Mouse (Mus musculus) ovary, postnatal 36 days (tissue): ENCODE measurements around the gene Coro2b.
A peak's percentile ranks its signal among the peaks of the same experiment; 100 is the strongest.

Experiments
- DNase-seq: peaks from one replicate; pipeline ENCODE4 v3.0.0; 2022; ENCODE audit warnings: low spot score, mixed read lengths

The Coro2b gene

GRCm38 (mm10) chr9:62536655-62537631 lies at the start of gene Coro2b:
Gene Coro2b (minus strand): TSS chr9:62537044.
- DNase-seq, result peak; percentile 67

DNA sequence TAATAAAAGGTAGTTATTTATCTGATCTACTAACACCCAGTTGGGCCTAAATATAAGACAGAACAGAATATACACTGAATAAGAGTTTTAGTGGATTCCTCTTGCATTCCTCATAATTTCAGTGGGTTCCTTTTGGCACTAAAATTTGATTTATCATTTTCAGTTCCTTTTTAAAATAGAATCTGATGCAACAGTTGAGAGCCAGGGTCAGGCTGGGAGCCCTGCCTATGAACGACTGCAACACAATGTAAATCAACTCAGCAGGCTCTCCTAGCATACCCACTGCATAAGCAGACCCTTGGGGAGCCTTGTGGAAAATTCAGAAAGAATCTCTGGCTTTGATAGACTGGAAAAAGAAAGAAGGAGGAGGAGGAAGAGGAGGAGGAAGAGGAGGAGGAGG lies 40.7 kb upstream of the Coro2b start:
- DNase-seq, result no peak

GRCm38 (mm10) chr9:62569121-62569520 lies 32.3 kb upstream of the Coro2b start:
- DNase-seq, result peak; percentile 29

GRCm38 (mm10) chr9:62567818-62568217 lies 31.0 kb upstream of the Coro2b start:
- DNase-seq, result no peak

DNA sequence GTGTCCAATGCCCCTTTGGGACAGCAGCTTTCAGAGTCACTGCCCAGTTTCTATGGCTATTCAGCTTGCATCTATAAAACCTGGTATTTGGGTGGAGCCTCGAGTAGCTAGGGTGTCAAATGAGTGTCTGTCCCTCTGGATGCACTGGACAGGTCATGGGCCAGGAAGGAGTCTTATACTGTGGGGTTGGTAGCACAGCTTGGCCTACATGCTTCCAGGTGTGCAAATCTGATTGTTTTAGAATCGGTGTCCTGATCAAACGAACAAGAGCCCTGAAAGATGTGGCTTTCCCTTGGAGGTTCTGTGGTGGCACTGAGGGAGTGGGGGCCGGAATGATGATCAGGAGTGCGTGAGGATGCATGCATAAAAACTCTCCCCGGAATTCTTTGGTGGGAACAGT lies 25.4 kb upstream of the Coro2b start:
- no peak for DNase-seq

- no peak for DNase-seq
These were observed 23.6 kb upstream of the Coro2b start for GRCm38 (mm10) chr9:62560432-62560831.

DNA sequence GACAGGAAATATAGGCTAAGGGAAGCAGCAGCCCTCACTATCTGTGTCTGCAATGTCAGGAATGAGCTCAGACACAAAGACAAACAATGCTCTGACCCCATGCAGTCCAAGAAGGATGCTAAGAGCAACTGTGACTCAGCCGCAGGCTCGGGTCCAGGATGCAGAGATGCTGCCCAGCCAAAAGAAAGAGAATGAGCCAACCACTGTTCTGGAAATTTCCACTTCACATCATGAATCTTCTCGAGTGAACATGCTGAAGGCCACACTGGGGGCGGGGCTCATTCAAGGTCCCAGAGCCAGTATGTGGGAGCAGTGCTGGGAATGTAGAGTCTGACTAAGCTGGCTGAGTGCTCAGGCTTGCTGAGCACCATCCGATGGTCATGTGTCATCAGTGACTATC lies 23.2 kb upstream of the Coro2b start:
- DNase-seq, result peak; percentile 70

GRCm38 (mm10) chr9:62559446-62559845 lies 22.6 kb upstream of the Coro2b start:
- no peak for DNase-seq

- no peak for DNase-seq
These were observed 21.2 kb upstream of the Coro2b start for GRCm38 (mm10) chr9:62558058-62558457.

GRCm38 (mm10) chr9:62556748-62557147 lies 19.9 kb upstream of the Coro2b start:
- no peak for DNase-seq

DNA sequence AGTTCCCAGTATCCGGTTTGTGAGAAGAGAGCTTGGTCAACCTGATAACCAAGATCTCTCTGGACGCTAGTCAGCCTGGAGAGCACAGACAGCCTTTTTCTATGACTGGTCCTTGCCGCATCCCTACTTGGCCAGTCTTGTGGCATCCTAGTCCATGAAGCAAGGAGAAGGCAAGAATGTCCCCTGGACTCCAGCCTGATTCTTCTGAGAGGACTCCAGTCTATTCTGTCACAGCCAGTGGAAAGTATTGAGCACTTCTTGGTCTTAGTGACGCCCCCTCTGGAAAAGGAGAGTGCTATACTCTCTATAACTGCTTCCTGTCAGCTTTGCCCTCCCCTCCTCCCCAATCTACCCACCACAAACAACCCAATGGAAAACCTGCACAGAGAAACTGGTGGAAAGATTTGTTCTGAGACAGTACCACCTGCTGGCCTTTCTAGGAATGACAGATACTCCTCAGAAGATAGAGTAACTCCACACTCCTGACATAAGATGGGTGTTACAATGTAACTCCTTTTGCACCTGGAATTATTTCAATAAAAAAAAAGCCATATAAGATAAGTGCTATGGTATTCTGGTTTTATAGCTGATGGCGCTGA lies 18.5 kb upstream of the Coro2b start:
- DNase-seq, result no peak

- DNase-seq, result no peak
These were observed 17.8 kb upstream of the Coro2b start for GRCm38 (mm10) chr9:62554606-62555005.

- DNase-seq, result peak; percentile 67
These were observed 16.6 kb upstream of the Coro2b start for GRCm38 (mm10) chr9:62553366-62553940.

DNA sequence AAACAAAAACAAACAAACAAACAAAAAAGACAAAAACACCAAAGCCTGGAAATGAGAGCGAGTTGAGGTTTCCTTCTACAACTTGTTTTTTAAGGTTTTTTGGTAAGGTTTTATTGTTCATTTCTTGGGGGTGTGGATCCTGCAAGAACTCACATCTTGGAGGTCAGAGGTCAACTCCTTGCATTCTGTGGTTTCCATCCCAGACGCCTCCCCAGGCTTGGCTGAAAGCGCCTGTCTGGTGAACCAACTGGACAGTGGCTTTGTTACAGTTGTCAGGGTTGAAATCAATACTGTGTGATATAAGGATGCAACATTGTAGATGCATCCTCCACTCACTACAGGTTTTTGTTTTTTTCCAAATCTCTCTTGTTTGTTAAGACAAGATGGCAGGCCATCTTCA lies 14.7 kb upstream of the Coro2b start:
- DNase-seq, result no peak

- DNase-seq, result peak; percentile 55
These were observed 13.8 kb upstream of the Coro2b start for GRCm38 (mm10) chr9:62550661-62551093.

GRCm38 (mm10) chr9:62549809-62550208 lies 13.0 kb upstream of the Coro2b start:
- peak; percentile 87 for DNase-seq

DNA sequence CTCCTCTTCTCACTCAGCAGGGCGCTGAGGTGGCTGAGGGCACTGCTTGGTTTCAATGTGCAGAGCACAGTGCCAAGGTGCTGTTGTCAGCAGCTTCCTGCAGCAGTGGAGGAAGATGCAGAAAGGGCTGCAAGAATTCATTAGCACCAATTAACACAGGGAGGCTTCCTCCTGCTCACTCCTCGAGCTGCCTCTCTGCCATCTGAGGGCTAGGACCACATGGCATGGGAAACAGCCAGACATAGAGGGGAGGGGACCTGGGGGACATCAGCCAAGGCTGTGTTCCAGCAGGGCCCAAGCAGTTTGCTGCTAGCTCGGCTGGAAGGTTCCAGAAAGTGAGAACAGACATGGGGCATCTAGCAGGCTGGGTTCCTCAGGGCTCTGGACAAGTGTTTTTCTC lies 10.6 kb upstream of the Coro2b start:
- DNase-seq, result no peak

- DNase-seq, result no peak
These were observed 8.0 kb upstream of the Coro2b start for GRCm38 (mm10) chr9:62544856-62545255.

DNA sequence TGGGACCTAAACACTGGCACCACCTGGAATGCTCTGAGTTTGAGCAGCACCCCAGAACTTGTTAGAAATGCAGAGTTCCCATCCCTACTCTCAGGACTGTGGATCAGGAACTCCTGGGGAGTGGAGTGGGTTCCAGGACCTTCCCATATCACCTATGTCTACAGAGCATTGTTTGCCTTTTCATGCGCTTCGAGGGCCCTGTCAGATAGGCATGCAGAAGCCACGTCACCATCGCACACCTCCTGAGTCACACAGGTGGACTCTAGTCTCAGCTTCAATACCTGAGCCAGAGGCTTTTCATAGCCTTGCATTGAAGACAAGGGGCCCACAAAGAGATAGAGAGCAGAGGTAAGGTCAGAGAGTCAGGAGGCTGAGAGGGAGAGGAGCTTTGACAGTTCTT lies 7.0 kb upstream of the Coro2b start:
- DNase-seq, result no peak

- no peak for DNase-seq
These were observed 4.8 kb upstream of the Coro2b start for GRCm38 (mm10) chr9:62541606-62542005.

DNA sequence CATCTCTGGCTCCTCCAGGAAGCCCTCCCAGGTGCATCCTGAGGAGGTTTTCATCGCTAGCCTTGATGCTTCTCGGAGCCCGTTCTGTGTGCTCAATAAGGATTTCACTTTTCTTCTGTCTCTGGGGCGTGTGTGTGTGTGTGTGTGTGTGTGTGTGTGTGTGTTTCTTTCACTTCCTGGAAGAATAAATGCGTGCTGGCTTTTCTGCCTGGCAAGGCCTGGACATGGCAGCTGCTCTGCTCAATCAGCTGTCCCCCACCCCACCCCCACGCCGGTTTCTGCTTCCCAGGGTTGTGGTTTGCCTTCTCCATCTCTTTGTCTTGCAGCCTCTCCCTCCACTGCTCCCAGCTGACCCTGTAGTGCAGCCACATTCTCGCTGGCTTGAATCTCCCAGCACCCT lies 4.3 kb upstream of the Coro2b start:
- no peak for DNase-seq

DNA sequence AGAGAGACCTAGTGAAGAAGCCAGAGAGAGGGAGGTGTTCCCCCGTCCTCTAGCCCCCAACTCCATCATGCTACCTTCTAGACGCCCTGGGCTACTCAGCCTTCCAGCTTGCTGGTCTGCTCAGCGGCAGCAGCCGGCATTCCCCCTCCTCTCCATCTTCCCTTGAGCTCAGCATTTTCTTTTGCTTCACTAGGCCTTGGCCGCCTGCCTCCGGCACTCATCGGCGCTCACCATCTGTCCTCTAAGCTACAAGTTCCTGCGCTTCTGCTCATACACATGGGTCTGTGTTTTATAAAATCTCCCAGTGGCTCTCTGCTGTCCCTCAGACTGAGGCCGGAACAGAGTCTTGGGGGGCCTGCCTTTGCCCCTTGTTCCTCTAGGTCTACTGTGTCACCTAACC lies 3.9 kb upstream of the Coro2b start:
- no peak for DNase-seq

DNA sequence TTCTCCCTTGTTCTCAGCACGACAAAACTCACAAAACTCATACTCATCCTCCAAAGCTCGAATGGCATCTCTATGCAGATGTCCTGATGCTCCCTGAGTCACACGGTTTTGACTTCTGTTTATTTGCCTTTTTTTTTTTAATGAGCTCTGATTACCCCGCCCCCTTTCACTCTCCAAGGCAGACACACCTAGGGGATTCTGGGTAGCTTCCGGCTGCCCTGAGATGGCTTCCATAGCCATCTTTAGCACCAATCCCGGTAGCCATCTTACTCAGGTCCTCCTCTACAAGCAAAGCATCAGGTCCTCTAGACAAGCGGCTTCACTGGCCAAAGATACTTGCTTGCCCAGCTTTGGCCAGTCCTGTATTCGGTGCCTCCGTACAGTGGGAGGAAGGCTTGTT lies 3.3 kb upstream of the Coro2b start:
- DNase-seq, result no peak
